Mouse (Mus musculus) left cerebral cortex, adult 11 months (tissue): ENCODE results near the gene H2-T3.
"Not testable (repeated sequence)": the region's sequence is repeated elsewhere in the genome, so short reads cannot be mapped to it uniquely, and the experiment has no call there.

Source experiments
- DNase-seq: peaks from one replicate; pipeline ENCODE4 v3.0.0; 2022; ENCODE audit warnings: low spot score

Gene H2-T3

DNA sequence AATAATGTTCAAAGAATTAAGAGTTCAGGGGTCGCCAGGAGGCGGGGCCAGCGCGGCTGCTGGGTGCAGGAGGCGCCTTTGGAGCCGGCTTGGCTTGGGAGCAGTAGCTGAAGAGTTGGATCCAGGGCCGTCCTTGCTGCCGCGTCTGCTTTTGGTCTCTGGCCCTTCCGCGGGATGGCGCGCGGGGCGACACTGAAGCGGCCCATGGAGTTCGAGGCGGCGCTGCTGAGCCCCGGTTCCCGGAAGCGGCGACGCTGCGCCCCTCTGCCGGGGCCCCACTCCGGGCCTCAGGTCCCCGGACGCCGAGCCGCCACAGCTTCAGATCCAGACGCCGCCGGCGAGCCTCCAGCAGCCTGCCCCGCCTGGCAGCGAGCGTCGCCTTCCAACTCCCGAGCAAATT is 11.1 kb downstream of the H2-T3 start:
- not testable (repeated sequence) for DNase-seq

DNA sequence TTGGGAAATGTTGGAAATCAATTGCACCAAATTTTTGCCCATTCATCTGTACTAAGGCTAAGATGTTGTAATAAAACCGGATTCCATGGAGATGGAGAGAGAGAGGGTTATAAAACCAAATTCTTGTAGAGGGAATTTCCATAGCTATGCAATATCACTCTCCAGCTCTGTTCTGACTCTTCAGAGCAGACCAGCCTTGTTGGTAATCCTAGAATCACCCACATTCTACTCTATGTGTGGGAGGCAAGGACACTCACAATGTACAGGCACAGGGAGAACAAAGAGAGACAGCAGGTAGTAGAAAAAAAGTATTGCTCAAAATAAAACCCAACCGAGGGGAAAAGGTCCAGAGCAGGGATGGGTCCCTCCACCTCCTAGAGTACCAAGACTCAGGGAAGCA is 14.0 kb downstream of the H2-T3 start:
- not testable (repeated sequence) for DNase-seq

DNA sequence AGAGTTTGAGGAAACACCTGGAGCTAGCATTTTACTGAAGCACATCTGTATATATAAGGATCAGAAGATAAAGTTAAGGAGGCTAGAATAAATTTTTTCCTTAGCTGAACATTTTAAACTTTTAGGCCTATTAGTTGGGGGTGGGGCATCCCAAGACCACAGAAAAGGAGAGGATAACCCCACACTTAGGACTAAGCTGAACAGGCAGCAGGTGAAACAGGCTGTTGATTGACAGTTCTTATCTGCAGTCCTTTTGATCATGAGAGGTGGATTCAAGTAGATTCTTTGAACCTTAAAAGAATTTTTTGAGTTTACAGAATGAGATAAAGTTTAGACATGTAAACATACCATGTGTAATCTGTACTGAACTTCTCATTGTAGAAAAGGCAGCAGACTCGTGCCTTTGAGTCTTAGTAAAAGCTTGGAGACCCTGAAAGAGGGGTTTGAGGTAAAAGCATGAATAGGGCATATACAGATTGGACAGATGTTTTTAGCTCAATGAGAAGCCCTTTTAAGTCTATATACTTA is 19.7 kb downstream of the H2-T3 start:
- DNase-seq: no peak

DNA sequence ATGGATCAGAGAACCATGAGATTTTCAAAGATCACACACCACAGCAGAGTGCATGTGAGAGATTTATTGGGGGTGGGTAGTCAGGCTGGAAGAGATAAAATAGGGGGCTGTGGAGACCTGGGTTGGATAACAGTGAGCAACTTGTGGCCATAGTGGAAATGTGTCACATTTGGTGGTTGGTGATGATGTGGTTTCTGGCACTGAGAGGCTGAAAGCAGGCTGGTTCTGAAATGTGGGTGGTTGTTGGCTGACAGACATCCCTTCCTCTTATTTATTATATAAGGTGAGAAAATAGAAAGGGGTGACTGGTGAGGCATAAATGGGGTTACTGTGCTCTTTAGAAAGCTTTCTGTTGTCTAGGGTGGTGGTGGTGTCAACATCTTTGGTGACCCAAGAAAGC is 20.3 kb downstream of the H2-T3 start:
- no peak for DNase-seq

DNA sequence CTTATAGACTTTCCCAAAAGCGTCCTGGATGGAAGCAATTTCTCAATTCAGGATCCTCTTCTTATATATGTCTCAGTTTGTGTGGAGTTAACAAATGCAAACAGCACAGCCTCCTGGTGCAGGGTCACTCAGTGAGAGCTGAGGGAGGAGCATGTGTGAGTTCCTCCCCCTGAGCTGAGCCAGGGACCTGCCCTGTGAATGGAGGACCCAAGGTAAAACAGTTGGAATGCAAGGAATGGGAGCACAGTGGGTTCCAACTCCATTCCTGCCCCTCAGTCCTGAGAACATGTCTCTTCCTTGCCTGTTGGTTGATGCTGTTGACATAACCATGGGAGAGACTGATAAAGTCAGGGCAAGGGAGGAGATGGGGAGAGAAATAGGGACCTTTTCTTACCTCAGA is 21.0 kb downstream of the H2-T3 start:
- not testable (repeated sequence) for DNase-seq

DNA sequence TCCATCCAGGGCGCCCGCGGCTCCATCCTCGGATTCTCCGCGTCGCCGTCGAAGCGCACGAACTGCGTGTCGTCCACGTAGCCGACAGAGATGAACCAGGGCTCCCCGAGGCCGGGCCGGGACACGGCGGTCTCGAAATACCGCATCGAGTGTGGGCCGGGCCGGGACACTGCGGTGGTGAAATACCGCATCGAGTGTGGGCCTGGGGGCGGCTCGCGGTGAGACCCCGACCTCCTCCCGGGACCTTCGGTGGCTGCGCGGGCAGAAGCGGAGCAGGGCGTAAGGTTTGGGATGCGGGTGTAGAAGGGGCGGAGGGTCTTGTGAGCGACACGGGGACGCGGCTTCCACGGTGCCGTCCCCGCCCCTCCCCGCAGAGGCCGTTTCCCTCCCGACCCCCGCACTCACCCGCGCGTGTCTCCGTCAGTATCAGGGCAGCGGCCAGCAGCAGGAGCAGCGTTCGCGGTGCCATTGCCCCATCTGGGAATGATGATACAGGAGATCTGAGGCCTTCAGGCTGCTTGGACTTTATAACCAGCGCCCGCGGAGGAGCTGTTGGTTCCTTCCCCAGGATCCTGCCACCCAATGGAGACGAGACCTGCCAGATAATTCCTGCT is 21.9 kb downstream of the H2-T3 start, which contains the start of gene Gm8909:
Gm8909 (minus strand) TSS at position 499 of the 614 bp plus-strand sequence.
- no peak for DNase-seq

DNA sequence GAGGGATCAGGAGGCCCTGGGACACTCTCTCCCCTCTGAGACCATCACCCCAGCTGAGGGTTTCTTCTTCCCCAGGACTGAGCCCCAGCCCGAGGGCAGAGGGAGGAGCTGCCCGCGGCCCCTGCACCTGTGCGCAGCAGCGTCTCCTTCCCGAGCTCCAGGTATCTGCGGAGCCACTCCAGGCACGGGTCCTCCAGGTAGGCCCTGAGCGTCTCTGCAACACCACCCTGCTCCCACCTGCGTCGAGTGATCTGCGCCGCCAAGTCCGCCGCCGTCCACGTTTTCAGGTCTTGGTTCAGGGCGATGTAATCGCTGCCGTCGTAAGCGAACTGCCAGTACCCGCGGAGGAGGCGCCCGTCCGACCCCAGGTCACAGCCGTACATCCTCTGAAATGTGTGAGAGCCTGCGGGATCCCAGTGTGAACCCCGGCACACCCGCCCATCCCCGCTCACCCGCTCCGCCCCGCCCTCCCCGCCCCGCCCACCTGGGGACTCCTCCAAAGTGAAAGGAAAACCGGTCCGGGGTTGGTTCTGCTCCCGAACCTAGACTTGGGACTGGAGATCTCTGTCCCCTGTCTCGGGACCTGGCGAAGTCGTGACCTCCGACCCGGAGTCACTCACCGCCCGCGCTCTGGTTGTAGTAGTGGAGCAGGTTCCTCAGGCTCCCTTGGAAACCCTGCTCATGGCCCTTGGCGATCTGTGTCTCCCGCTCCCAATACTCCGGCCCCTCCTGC is 22.6 kb downstream of the H2-T3 start:
- DNase-seq: no peak

DNA sequence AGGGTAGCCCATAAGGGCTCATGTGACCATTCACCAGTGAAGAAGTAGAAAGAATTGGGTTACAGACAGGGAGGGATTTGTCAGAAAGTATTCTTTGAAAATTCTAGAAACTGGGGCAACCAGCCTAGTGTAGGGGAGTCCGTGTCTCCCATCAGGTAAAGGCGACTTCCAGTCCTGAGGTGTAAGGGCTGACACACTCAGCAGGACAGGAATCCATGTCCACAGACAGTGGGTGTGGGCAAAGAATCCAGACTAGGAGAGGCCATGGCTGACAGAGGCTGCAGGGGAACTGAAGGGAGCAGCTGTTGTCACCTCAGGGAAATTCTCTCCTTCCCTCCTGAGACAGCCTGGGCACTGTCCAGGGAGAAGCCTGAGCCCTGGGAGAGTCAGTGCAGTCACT is 23.2 kb downstream of the H2-T3 start:
- DNase-seq: not testable (repeated sequence)

DNA sequence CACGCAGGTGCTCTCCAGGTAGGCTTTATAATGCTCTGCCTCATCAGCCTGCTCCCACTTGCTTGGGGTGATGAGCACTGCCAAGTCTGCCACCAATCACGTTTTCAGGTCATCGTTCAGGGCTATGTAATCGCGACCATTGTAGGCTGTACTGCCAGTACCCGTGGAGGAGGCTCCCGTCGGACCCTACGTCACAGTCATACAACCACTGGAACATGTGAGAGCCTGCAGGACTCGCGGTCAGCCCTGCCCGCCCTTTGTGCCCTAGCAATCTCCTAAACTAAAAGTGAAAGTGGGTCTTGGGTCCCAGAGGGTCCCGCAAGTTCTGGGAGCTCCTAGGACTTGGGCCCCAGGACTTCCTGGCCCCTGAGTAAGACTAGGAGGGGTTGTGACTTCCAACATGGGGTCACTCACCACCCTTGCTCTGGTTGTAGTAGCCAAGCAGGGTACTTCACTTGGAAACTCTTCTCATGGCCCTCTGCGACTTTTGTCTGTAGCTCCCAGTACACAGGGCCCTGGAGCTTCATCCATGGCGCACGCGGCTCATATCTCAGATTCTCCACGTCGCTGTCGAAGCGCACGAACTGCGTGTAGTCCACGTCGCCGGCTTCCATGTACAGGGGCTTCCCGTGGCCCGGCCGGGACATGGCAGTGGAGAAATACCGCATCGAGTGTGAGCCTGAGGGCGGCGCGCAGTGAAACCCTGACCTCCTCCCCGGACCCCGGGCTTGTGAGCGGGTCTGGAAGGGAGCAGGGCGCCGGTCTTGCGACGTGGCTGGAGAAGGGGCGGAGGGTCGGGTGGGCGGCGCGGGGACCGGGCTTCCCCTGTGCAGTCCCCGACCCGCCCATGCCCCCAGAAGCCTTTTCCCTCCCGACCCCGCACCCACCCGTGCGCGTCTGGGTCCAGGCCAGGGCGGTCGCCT is 28.7 kb downstream of the H2-T3 start:
- DNase-seq: no peak

DNA sequence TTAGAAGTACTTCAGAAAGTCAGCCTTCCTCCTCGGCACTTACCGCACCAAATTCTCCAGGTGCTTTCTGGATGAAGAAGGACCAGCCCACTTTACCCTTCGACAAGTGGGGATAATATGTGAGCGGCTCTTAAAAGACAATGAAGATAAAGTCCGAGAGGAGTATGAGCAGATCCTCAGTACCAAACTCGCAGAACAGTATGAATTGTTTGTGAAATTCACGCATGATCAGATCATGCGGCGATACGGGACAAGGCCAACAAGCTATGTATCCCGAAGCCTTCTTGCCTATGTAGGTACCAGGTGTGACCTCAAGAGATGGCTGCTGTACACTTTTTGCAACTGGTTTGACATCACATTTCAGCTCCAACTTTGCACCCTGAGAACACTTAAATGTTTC is 31.8 kb downstream of the H2-T3 start:
- not testable (repeated sequence) for DNase-seq

DNA sequence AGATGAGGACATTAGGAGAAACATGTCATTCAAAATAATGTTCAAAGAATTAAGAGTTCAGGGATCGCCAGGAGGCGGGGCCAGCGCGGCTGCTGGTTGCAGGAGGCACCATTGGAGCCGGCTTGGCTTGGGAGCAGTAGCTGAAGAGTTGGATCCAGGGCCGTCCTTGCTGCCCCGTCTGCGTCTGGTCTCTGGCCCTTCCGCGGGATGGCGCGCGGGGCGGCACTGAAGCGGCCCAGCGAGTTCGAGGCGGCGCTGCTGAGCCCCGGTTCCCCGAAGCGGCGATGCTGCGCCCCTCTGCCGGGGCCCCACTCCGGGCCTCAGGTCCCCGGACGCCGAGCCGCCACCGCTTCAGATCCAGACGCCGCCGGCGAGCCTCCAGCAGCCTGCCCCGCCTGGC is 32.3 kb downstream of the H2-T3 start:
- DNase-seq: not testable (repeated sequence)

DNA sequence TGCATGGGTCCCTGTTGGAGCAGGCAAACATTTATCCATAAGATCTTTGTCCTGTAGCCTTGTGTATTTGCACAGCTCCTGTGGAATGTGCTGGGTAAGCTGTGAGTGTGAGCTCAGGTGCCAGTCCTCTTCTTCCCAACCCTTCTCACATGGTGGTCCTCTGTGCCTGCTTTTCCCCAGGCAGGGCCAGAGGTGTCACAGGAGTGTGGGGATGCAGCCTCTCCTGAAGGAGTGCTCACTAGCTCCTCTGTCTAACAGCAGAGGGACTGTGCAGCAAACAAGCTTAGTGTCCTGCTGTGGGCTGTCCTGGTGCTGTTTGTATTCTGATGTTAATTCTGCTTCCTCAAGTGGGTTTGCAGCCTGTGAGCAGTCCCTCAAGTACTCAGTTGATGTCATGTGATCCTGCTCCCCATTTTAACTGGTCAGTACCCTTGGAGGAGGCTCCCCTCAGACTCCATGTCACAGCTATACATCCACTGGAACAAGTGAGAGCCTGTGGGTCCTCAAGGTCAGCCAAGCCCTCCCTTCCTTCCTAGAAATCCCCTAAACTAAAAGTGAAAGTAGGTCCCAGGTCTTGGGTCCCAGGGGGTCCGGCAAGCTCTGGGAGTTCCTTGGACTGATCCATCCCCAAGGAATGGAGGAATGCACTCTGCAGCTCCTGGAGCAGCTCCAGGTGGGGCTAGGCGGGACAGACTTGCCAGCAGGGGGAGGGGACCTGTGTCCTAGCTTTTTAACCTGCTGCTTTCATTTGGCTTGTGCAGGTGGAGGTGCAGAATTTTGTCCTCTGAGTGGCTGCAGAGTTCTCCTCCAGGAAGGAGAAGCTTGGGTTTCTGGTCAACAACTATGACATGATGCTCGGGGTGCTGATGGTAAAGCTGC is 35.6 kb downstream of the H2-T3 start:
- no peak for DNase-seq

DNA sequence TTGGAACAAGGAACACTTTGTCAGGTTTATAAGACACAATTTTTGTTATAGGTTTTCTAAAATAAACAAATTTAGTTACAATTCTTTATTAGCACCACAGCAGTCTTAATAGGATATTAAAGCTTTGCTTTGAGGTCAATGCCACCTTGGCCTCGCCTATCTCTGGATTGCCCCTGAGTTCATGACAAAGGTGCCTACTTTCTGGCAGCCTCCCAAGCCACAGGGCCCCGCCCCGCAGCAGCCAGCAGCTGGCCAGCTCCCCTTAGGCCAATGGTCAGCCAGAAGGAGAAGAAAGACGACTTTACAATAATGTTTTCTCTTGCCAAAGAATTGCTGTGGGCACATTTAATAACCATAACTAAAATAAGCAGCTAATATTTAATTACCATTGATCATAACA is 38.9 kb downstream of the H2-T3 start:
- not testable (repeated sequence) for DNase-seq

DNA sequence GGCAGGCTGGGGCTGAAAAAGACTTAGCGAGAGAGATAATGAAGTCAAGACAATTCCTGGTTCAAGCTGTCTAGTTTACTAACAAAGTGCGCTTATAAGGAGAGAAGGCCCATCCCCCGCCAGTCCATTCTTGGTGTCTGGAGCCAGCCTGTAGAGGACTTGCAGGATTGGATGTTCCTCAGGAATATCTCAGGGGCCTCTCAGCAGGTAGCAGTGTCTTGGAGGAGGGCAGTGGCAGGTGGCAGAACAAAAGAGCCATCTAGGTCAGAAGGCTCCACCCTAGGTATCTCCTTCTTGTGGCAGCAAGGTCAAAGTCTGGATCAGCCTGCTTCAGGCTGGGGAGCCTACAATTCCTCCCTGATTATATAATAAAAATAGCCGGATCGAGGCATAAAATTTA is 41.6 kb downstream of the H2-T3 start:
- DNase-seq: not testable (repeated sequence)

DNA sequence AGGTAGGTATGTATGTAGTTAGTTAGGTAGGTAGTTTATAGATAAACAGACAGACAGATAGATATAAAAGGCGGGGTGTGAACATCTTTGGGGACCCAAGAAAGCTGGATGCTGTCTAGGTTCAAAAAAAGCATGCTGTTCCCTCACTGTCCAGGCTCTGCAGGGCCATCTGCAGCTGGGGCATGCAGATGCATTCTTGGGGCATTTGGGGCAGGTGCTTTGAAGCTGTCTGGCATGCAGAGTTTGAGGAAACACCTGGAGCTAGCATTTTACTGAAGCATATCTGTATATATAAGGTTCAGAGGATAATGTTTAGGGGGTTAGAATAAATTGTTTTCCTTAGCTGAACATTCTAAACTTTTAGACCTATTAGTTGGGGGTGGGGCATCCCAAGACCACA is 43.1 kb downstream of the H2-T3 start:
- DNase-seq: not testable (repeated sequence)

DNA sequence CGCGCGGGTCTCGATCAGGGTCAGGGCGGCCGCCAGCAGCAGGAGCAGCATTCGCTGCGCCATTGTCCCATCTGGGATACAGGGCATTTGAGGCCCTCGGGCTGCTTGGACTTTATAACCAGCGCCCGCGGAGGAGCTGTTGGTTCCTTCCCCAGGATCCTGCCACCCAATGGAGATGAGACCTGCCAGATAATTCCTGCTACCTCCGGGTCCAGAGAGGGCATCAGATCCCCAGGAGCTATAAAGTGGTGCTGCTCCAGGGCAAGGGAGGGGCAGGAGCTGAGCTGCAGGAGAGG is 44.3 kb downstream of the H2-T3 start:
- DNase-seq: not testable (repeated sequence)

DNA sequence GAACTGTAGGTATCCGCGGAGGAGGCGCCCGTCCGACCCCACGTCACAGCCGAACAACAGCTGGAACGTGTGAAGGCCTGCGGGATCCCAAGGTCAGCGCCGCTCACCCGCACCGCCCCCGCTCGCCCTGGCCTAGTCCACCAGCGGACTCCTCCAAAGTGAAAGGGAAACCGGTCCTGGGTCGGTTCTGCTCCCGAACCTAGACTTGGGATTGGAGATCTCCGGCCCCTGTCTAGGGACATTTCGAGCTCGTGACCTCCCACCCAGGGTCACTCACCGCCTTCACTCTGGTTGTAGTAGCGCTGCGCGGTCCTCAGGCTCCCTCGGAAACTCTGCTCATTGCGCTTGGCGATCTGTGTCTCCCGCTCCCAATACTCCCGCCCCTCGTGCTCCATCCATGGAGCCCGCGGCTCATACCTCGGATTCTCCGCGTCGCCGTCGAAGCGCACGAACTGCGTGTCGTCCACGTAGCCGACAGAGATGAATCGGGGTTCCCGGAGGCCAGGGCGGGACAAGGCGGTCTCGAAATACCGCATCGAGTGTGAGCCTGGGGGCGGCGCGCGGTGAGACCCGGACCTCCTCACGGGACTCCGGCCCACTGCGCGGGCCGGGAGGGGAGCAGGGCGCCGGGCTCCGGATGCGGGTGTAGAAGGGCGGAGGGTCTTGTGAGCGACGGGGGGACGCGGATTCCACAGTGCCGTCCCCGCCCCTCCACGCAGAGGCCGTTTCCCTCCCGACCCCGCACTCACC is 44.8 kb downstream of the H2-T3 start:
- no peak for DNase-seq

DNA sequence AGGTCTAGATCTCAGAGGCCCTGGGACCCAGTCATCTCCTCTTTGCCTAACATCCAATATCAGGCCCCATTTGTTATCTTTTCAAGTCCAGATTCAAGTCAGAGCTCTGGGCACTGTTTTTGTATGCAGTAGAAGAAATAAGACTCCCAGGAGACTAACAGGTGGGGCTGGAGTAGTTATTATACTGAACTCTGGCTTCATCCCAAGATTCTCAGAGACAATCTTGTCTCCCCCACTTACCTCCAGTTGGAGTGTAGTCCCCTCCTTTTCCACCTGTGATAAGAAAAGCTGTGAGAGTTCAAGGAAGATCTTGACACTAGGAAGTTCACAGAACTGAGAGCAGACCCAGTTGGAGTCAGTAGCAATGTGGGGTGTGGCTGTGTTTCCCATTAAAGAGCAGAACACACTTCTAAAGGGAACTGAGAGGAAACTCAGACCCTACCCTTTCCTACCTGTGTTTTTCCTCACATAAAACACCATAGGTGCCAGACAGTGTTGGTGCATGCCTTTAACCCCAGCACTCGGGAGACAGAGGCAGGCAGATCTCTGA is 53.7 kb downstream of the H2-T3 start:
- not testable (repeated sequence) for DNase-seq
